Mouse (Mus musculus) midbrain, embryonic 10.5 days (tissue): ENCODE measurements around the gene Slc36a3. TPM values are rescaled to one million over a fixed set of nuclear protein-coding genes. Genes with fewer than 3 reads are reported as not detected.

ENCODE experiments used
- DNase-seq: peaks from one replicate; pipeline ENCODE4 v3.0.0-alpha.2; 2017; ENCODE audit warnings: low spot score
- H3K27ac ChIP-seq: fragments of 300-500 bp; sonication (generic); replicated peaks from 2 replicates; pipeline ENCODE4 v1.5.1; 2016; ENCODE audit warnings: mild to moderate bottlenecking
- H3K27me3 ChIP-seq: fragments of 300-500 bp; sonication (generic); 2 replicates; pipeline ENCODE4 v1.6.1; 2016; ENCODE audit warnings: low read depth, mild to moderate bottlenecking; ENCODE audit not compliant: poor library complexity, severe bottlenecking
- H3K36me3 ChIP-seq: fragments of 300-500 bp; sonication (generic); 2 replicates; pipeline ENCODE4 v1.6.1; 2016; ENCODE audit warnings: mild to moderate bottlenecking, moderate library complexity
- H3K4me1 ChIP-seq: fragments of 300-500 bp; sonication (generic); 2 replicates; pipeline ENCODE4 v1.6.1; 2016
- H3K4me3 ChIP-seq: fragments of 300-500 bp; sonication (generic); 2 replicates; pipeline ENCODE4 v1.5.1; 2016; ENCODE audit warnings: mild to moderate bottlenecking, moderate library complexity
- H3K9me3 ChIP-seq: fragments of 300-500 bp; sonication (generic); replicated peaks from 2 replicates; pipeline ENCODE4 v1.6.1; 2016; ENCODE audit warnings: mild to moderate bottlenecking
- WGBS: fragments of 180-500 bp; shearing (Covaris S2); methylation state at CpG from one replicate; pipeline ENCODE4 v1.1.7; 2016; 5-methylcytosine and 5-hydroxymethylcytosine counted together
- polyA plus RNA-seq: library from polyadenylated mRNA; unstranded; fragments of >200 nt; fragmentation: Nextera tagmentation; extraction: Ambion mirVana; gene quantifications from 2 replicates; pipeline ENCODE4 v1.2.1, GENCODE M21; 2016

Slc36a3 gene
- not detected in 2 replicates for polyA plus RNA-seq

GRCm38 (mm10) chr11:55151608-55152007 is at the start of gene Slc36a3:
TSS of gene Slc36a3 (minus strand) at chr11:55151708.
- Histone ChIP-seq H3K36me3 (no peaks in the 10 kb centered on the region), H3K4me3 (no peak within 1 kb of the TSS), H3K9me3 (no peaks in the 10 kb centered on the region), H3K4me1 (peaks cover 10% of the 10 kb centered on the region), H3K27ac (no peak within 1 kb of the TSS), H3K27me3 (no peaks in the 10 kb centered on the region)
- 89% methylated on average over 3 of the region's 3 CpGs for WGBS
- DNase-seq = no peak

GRCm38 (mm10) chr11:55197740-55198510 is 46.4 kb upstream of the Slc36a3 start:
- no peak overlapping the region for H3K4me3 ChIP-seq
- WGBS = 87% methylated on average over 8 of the region's 8 CpGs
- no peaks in the 10 kb centered on the region for H3K27me3 ChIP-seq
- no peak overlapping the region for H3K27ac ChIP-seq
- H3K9me3 ChIP-seq = no peaks in the 10 kb centered on the region
- no peaks in the 10 kb centered on the region for H3K4me1 ChIP-seq
- no peaks in the 10 kb centered on the region for H3K36me3 ChIP-seq
- DNase-seq = no peak

- Histone ChIP-seq H3K9me3 (no peaks in the 10 kb centered on the region), H3K36me3 (no peaks in the 10 kb centered on the region), H3K4me3 (no peak overlapping the region), H3K27ac (no peak overlapping the region), H3K27me3 (no peaks in the 10 kb centered on the region), H3K4me1 (no peaks in the 10 kb centered on the region)
- DNase-seq = no peak
- 73% methylated on average over 6 of the region's 6 CpGs for WGBS
These were observed 45.6 kb upstream of the Slc36a3 start for GRCm38 (mm10) chr11:55197086-55197485.

- Histone ChIP-seq H3K4me3 (no peak overlapping the region), H3K27me3 (no peaks in the 10 kb centered on the region), H3K4me1 (no peaks in the 10 kb centered on the region), H3K27ac (no peak overlapping the region), H3K9me3 (no peaks in the 10 kb centered on the region), H3K36me3 (no peaks in the 10 kb centered on the region)
- WGBS = 83% methylated on average over 3 of the region's 3 CpGs
- no peak for DNase-seq
These were observed 38.7 kb upstream of the Slc36a3 start for GRCm38 (mm10) chr11:55190216-55190615.

GRCm38 (mm10) chr11:55187777-55188176 is 36.3 kb upstream of the Slc36a3 start:
- H3K27ac ChIP-seq = no peak overlapping the region
- 79% methylated on average over 6 of the region's 6 CpGs for WGBS
- H3K4me1 ChIP-seq = 0 out of 2 replicates have a peak, but pooled peaks cover 13% of the 10 kb centered on the region
- no peaks in the 10 kb centered on the region for H3K27me3 ChIP-seq
- H3K36me3 ChIP-seq = no peaks in the 10 kb centered on the region
- no peak for DNase-seq
- no peak overlapping the region for H3K4me3 ChIP-seq
- H3K9me3 ChIP-seq = no peaks in the 10 kb centered on the region

GRCm38 (mm10) chr11:55187292-55187691 is 35.8 kb upstream of the Slc36a3 start:
- H3K27me3 ChIP-seq = no peaks in the 10 kb centered on the region
- H3K27ac ChIP-seq = no peak overlapping the region
- WGBS = 91% methylated on average over 4 of the region's 4 CpGs
- H3K36me3 ChIP-seq = no peaks in the 10 kb centered on the region
- no peak overlapping the region for H3K4me3 ChIP-seq
- H3K9me3 ChIP-seq = no peaks in the 10 kb centered on the region
- 0 out of 2 replicates have a peak, but pooled peaks cover 13% of the 10 kb centered on the region for H3K4me1 ChIP-seq
- DNase-seq = no peak

GRCm38 (mm10) chr11:55184733-55185291 is 33.3 kb upstream of the Slc36a3 start, which contains the start of gene Slc36a2:
TSS of gene Slc36a2 (minus strand) at chr11:55185077.
- Histone ChIP-seq H3K4me1 (0 out of 2 replicates have a peak, but pooled peaks cover 13% of the 10 kb centered on the region), H3K4me3 (no peak within 1 kb of the TSS), H3K27me3 (no peaks in the 10 kb centered on the region), H3K36me3 (no peaks in the 10 kb centered on the region), H3K9me3 (no peaks in the 10 kb centered on the region), H3K27ac (no peak within 1 kb of the TSS)
- DNase-seq = no peak
- 26% methylated on average over 10 of the region's 10 CpGs for WGBS

- WGBS = 85% methylated on average over 5 of the region's 5 CpGs
- Histone ChIP-seq H3K27ac (no peak overlapping the region), H3K4me3 (no peak overlapping the region), H3K36me3 (no peaks in the 10 kb centered on the region), H3K4me1 (0 out of 2 replicates have a peak, but pooled peaks cover 13% of the 10 kb centered on the region), H3K27me3 (no peaks in the 10 kb centered on the region), H3K9me3 (no peaks in the 10 kb centered on the region)
- no peak for DNase-seq
These were observed 32.7 kb upstream of the Slc36a3 start for GRCm38 (mm10) chr11:55184246-55184645.

- DNase-seq = no peak
- no peak overlapping the region for H3K4me3 ChIP-seq
- no peaks in the 10 kb centered on the region for H3K27me3 ChIP-seq
- no peak overlapping the region for H3K27ac ChIP-seq
- no peaks in the 10 kb centered on the region for H3K36me3 ChIP-seq
- H3K4me1 ChIP-seq = 0 out of 2 replicates have a peak, but pooled peaks cover 13% of the 10 kb centered on the region
- WGBS = 68% methylated on average over 7 of the region's 7 CpGs
- H3K9me3 ChIP-seq = no peaks in the 10 kb centered on the region
These were observed 31.6 kb upstream of the Slc36a3 start for GRCm38 (mm10) chr11:55183124-55183523.

GRCm38 (mm10) chr11:55179856-55180255 is 28.3 kb upstream of the Slc36a3 start:
- Histone ChIP-seq H3K4me1 (0 out of 2 replicates have a peak, but pooled peaks cover 12% of the 10 kb centered on the region), H3K36me3 (no peaks in the 10 kb centered on the region), H3K4me3 (no peak overlapping the region), H3K27me3 (no peaks in the 10 kb centered on the region), H3K27ac (no peak overlapping the region), H3K9me3 (no peaks in the 10 kb centered on the region)
- whole genome bisulfite sequencing = 89% methylated on average over 3 of the region's 3 CpGs
- DNase-seq = no peak

GRCm38 (mm10) chr11:55178830-55179229 is 27.3 kb upstream of the Slc36a3 start:
- no peak for DNase-seq
- Histone ChIP-seq H3K4me1 (0 out of 2 replicates have a peak, but pooled peaks cover 7% of the 10 kb centered on the region), H3K36me3 (no peaks in the 10 kb centered on the region), H3K9me3 (no peaks in the 10 kb centered on the region), H3K27ac (no peak overlapping the region), H3K27me3 (no peaks in the 10 kb centered on the region), H3K4me3 (no peak overlapping the region)
- WGBS = 95% methylated on average over 4 of the region's 4 CpGs

- Histone ChIP-seq H3K27ac (no peak overlapping the region), H3K27me3 (no peaks in the 10 kb centered on the region), H3K9me3 (no peaks in the 10 kb centered on the region), H3K36me3 (no peaks in the 10 kb centered on the region), H3K4me3 (no peak overlapping the region), H3K4me1 (no peaks in the 10 kb centered on the region)
- DNase-seq = no peak
- 81% methylated on average over 4 of the region's 4 CpGs for WGBS
These were observed 19.0 kb upstream of the Slc36a3 start for GRCm38 (mm10) chr11:55170501-55170900.

- no peaks in the 10 kb centered on the region for H3K36me3 ChIP-seq
- no peak overlapping the region for H3K27ac ChIP-seq
- H3K4me3 ChIP-seq = no peak overlapping the region
- no peaks in the 10 kb centered on the region for H3K9me3 ChIP-seq
- no peak for DNase-seq
- no peaks in the 10 kb centered on the region for H3K4me1 ChIP-seq
- no peaks in the 10 kb centered on the region for H3K27me3 ChIP-seq
- 89% methylated on average over 6 of the region's 6 CpGs for WGBS
These were observed 17.4 kb upstream of the Slc36a3 start for GRCm38 (mm10) chr11:55168914-55169313.
